In genomic region chr13:8677174-8677573, GRCm38 (mm10) we compare ENCODE assay signal across 28 mouse cellular contexts.
DNase-seq lines count a peak whose midpoint lies in the region; ATAC-seq and TF ChIP-seq lines count a peak whose summit lies in the region.
"Had no signal": no experiment of that assay in that cellular context is flagged by ENCODE, and none has a peak within 500 bp of the region (broad histone marks: within the 10 kb centered on the region; RNA-seq: fewer than 3 reads in every experiment).

No protein-coding gene starts in this region.

- ATAC-seq in common myeloid progenitor, adult 5-6 weeks (replicated peaks; ENCODE audit: low read depth, poor library complexity, severe bottlenecking), result peak; percentile 99
- ATAC-seq in hematopoietic stem cell, adult 5-6 weeks (replicated peaks in 1 of 2; ENCODE audit: insufficient read depth in 1 of 2, low FRiP score in 2 of 2, low TSS enrichment in 1 of 2, low read depth in 1 of 2, poor library complexity in 2 of 2, severe bottlenecking in 2 of 2), result peak; percentile 98 to 99
- ATAC-seq in megakaryocyte progenitor cell, adult 5-6 weeks (replicated peaks; ENCODE audit: poor library complexity), result peak; percentile 95
- ATAC-seq: activated CD4-positive, CD25-positive, alpha-beta regulatory T cell, adult 4 months; CD4-positive, CD25-positive, alpha-beta regulatory T cell, adult 4 months; forebrain, embryonic 14.5 days; forebrain, embryonic 16.5 days; Patski had no signal

- TF ChIP-seq CTCF in MEL (IDR thresholded peaks at IDR 0.05 in 2 of 3, conservative IDR thresholded peaks at IDR 0.05 in 1 of 3; ENCODE audit: control insufficient read depth in 1 of 3, insufficient read depth in 1 of 3, low read depth in 2 of 3, low read length in 3 of 3, poor library complexity in 1 of 3, severe bottlenecking in 1 of 3), result no peak
- TF ChIP-seq CTCF in lung, adult 2 months (IDR thresholded peaks at IDR 0.05; ENCODE audit: insufficient read depth, low read length), result no peak
- TF ChIP-seq CTCF in gastrocnemius, adult 2 months (IDR thresholded peaks at IDR 0.05), result no peak

- H3K4me3 ChIP-seq in MEL (ENCODE audit: control insufficient read depth in 1 of 2, insufficient read depth in 1 of 2, low read depth in 2 of 2, low read length in 2 of 2), result no peak overlapping the region; a peak in 1 of 4 replicates
- no peak overlapping the region for H3K4me3 ChIP-seq in lung, adult 2 months (replicated peaks; ENCODE audit: extremely low read depth, low read depth, low read length)
- no peak overlapping the region for H3K4me3 ChIP-seq in gastrocnemius, adult 2 months
- H3K4me3 ChIP-seq: embryonic facial prominence, embryonic 13.5 days; embryonic facial prominence, embryonic 15.5 days; erythroblast, embryonic 14.5 days; forebrain, embryonic 10.5 days; forebrain, embryonic 12.5 days had no signal

- no peak for TF ChIP-seq POLR2A in MEL (IDR thresholded peaks at IDR 0.05; ENCODE audit: control insufficient read depth in 1 of 2, insufficient read depth in 1 of 2, low read depth in 1 of 2, low read length in 2 of 2, poor library complexity in 1 of 2)
- no peak for TF ChIP-seq POLR2A in lung, adult 2 months (IDR thresholded peaks at IDR 0.05; ENCODE audit: borderline replicate concordance, extremely low read depth, low read depth, low read length)

- TF ChIP-seq EP300 in MEL (IDR thresholded peaks at IDR 0.05; ENCODE audit: low read depth in 1 of 2, low read length in 2 of 2), result peak; percentile 60 to 73

- 57% methylated on average over 5 of the region's 5 CpGs for WGBS in lung, adult 2 months

- DNase-seq in MEL (ENCODE audit: low read depth, low spot score), result peak; percentile 72
- no peak for DNase-seq in kidney, adult 11 months
- DNase-seq in lung, adult 2 months, result no peak
- no peak for DNase-seq in gastrocnemius, adult 2 months
- DNase-seq: adrenal gland, postnatal 14 days; adrenal gland, postnatal 36 days; B cell, adult 2 months; cerebellum, adult 11-12 months; cerebellum, adult 2 months; cerebellum, adult 9-10 months; cerebellum, postnatal 10 days; cerebellum, postnatal 25 days; embryo, embryonic 11 days had no signal

- H3K79me2 ChIP-seq in MEL (ENCODE audit: control insufficient read depth, insufficient read depth, low read length, poor library complexity), result no peaks in the 10 kb centered on the region

- intact Hi-C loops in gastrocnemius, adult 2 months (cut with DNase I), result no loop called here

- peak overlapping the region; percentile 25; the same call in 1 of the 2 replicates for H3K27ac ChIP-seq in MEL (ENCODE audit: control insufficient read depth, low read depth, low read length)
- H3K27ac ChIP-seq in gastrocnemius, adult 2 months, result no peak overlapping the region
- H3K27ac ChIP-seq: embryonic facial prominence, embryonic 13.5 days; embryonic facial prominence, embryonic 15.5 days; forebrain, embryonic 10.5 days; forebrain, embryonic 12.5 days had no signal

- no peaks in the 10 kb centered on the region for H3K9me3 ChIP-seq in MEL (replicated peaks; ENCODE audit: insufficient read depth, low read length)
- H3K9me3 ChIP-seq: embryonic facial prominence, embryonic 13.5 days; embryonic facial prominence, embryonic 15.5 days; forebrain, embryonic 10.5 days; forebrain, embryonic 12.5 days; G1E had no signal

- H3K27me3 ChIP-seq in MEL (ENCODE audit: control insufficient read depth in 1 of 2, insufficient read depth in 2 of 2, low read length in 2 of 2), result no peaks in the 10 kb centered on the region
- H3K27me3 ChIP-seq: CH12.LX; embryonic facial prominence, embryonic 13.5 days; embryonic facial prominence, embryonic 15.5 days; forebrain, embryonic 12.5 days had no signal

- peaks cover 0 to 2% of the 10 kb centered on the region in 2 experiments; a peak in 2 of 4 replicates for H3K36me3 ChIP-seq in MEL (ENCODE audit: control insufficient read depth in 1 of 2, insufficient read depth in 2 of 2, low read length in 2 of 2)
- H3K36me3 ChIP-seq: embryonic facial prominence, embryonic 13.5 days; embryonic facial prominence, embryonic 15.5 days; forebrain, embryonic 10.5 days; forebrain, embryonic 12.5 days; G1E had no signal

- H3K9ac ChIP-seq in MEL (ENCODE audit: control insufficient read depth, low read depth, low read length, poor library complexity, severe bottlenecking), result peak overlapping the region; percentile 12; the same call in 1 of the 2 replicates
- H3K9ac ChIP-seq: embryonic facial prominence, embryonic 13.5 days; embryonic facial prominence, embryonic 15.5 days; forebrain, embryonic 12.5 days had no signal

- H3K4me1 ChIP-seq in MEL (ENCODE audit: control insufficient read depth in 1 of 2, insufficient read depth in 2 of 2, low read length in 2 of 2), result no peaks in the 10 kb centered on the region
- no peaks in the 10 kb centered on the region for H3K4me1 ChIP-seq in lung, adult 2 months (ENCODE audit: control insufficient read depth, insufficient read depth, low read length)
- H3K4me1 ChIP-seq: embryonic facial prominence, embryonic 13.5 days; embryonic facial prominence, embryonic 15.5 days had no signal

- TF ChIP-seq RAD21 in MEL (IDR thresholded peaks at IDR 0.05; ENCODE audit: low read depth, low read length), result no peak

TF ChIP-seq in MEL, 35 proteins besides CTCF, POLR2A, EP300 and RAD21:
- TF ChIP-seq BHLHE40 (IDR thresholded peaks at IDR 0.05; ENCODE audit: borderline replicate concordance, low read depth, low read length), result no peak
- TF ChIP-seq ZKSCAN1 (IDR thresholded peaks at IDR 0.05; ENCODE audit: low read depth, low read length), result no peak
- TF ChIP-seq UBTF (IDR thresholded peaks at IDR 0.05; ENCODE audit: borderline replicate concordance, insufficient read depth, low read depth, low read length), result no peak
- TF ChIP-seq POLR2AphosphoS2 (IDR thresholded peaks at IDR 0.05; ENCODE audit: low read length), result no peak
- no peak for TF ChIP-seq GABPA (IDR thresholded peaks at IDR 0.05; ENCODE audit: low read depth, low read length)
- no peak for TF ChIP-seq KAT2A (conservative IDR thresholded peaks at IDR 0.05; ENCODE audit: low read depth, low read length)
- TF ChIP-seq GATA1 (IDR thresholded peaks at IDR 0.05; ENCODE audit: low read depth, low read length), result peak; percentile 23; the same call in 1 of the 2 replicates
- 0 out of 2 replicates have a peak, but pooled peaks have one; percentile 19 for TF ChIP-seq RCOR1 (IDR thresholded peaks at IDR 0.05; ENCODE audit: low read depth, low read length)
- TF ChIP-seq MEF2A (IDR thresholded peaks at IDR 0.05; ENCODE audit: extremely low read depth, insufficient replicate concordance, low read depth, low read length, poor library complexity, severe bottlenecking), result no peak
- TF ChIP-seq ETS1 (IDR thresholded peaks at IDR 0.05; ENCODE audit: low read depth, low read length), result no peak
- TF ChIP-seq HCFC1 (IDR thresholded peaks at IDR 0.05; ENCODE audit: low read depth, low read length), result no peak
- no peak for TF ChIP-seq POLR2AphosphoS5 (IDR thresholded peaks at IDR 0.05; ENCODE audit: borderline replicate concordance, low read depth, low read length)
- no peak for TF ChIP-seq MYB (IDR thresholded peaks at IDR 0.05; ENCODE audit: low read depth, low read length)
- no peak for TF ChIP-seq MYC (IDR thresholded peaks at IDR 0.05; ENCODE audit: low read depth, low read length)
